Mouse (Mus musculus) kidney, postnatal 4 days (tissue): ENCODE results near the gene Hid1.

ENCODE experiments used
- DNase-seq, 2 experiments: peaks; one replicate each; pipeline ENCODE4 v3.0.0; 2021; ENCODE audit warnings: mixed read lengths in 2 of 2

Gene Hid1

GRCm38 (mm10) chr11:115336115-115336514 lies 31.4 kb downstream of the Hid1 start:
- DNase-seq, result peak; percentile 62 to 66

GRCm38 (mm10) chr11:115335223-115335622 lies 32.3 kb downstream of the Hid1 start:
- no peak for DNase-seq

- no peak for DNase-seq
These were observed 33.0 kb downstream of the Hid1 start, which contains the start of gene Otop3 for GRCm38 (mm10) chr11:115334531-115334930. Otop3 (plus strand) TSS chr11:115334731.

GRCm38 (mm10) chr11:115329339-115329738 lies 38.2 kb downstream of the Hid1 start:
- no peak for DNase-seq

GRCm38 (mm10) chr11:115326730-115327129 lies 40.8 kb downstream of the Hid1 start:
- no peak for DNase-seq

GRCm38 (mm10) chr11:115323354-115323753 lies 44.2 kb downstream of the Hid1 start:
- DNase-seq, result no peak

- DNase-seq, result peak; percentile 74 to 76
These were observed 45.5 kb downstream of the Hid1 start, which contains the start of gene Ush1g for GRCm38 (mm10) chr11:115321906-115322693. Ush1g (minus strand) TSS chr11:115322041.

GRCm38 (mm10) chr11:115319704-115320383 lies 47.7 kb downstream of the Hid1 start:
- DNase-seq, result no peak

GRCm38 (mm10) chr11:115318245-115319027 lies 49.1 kb downstream of the Hid1 start:
- peak in 1 of 2 experiments; percentile 27 for DNase-seq

GRCm38 (mm10) chr11:115317204-115317603 lies 50.4 kb downstream of the Hid1 start:
- no peak for DNase-seq

- no peak for DNase-seq
These were observed 53.3 kb downstream of the Hid1 start for GRCm38 (mm10) chr11:115314249-115314648.

- DNase-seq, result no peak
These were observed 58.8 kb downstream of the Hid1 start for GRCm38 (mm10) chr11:115308781-115309180.

GRCm38 (mm10) chr11:115306863-115307262 lies 60.7 kb downstream of the Hid1 start, which contains the start of gene Otop2:
Otop2 (plus strand) TSS chr11:115307163.
- peak in 1 of 2 experiments; percentile 25 for DNase-seq

GRCm38 (mm10) chr11:115303167-115303566 lies 64.4 kb downstream of the Hid1 start:
- DNase-seq, result peak in 1 of 2 experiments; percentile 15

- no peak for DNase-seq
These were observed 66.2 kb downstream of the Hid1 start for GRCm38 (mm10) chr11:115301351-115301750.

GRCm38 (mm10) chr11:115300745-115301144 lies 66.8 kb downstream of the Hid1 start:
- no peak for DNase-seq

- DNase-seq, result no peak
These were observed 69.4 kb downstream of the Hid1 start for GRCm38 (mm10) chr11:115298160-115298559.
